Mouse (Mus musculus): ENCODE data around the gene 6030452D12Rik. TPM values are rescaled to one million over a fixed set of nuclear protein-coding genes. Genes with fewer than 3 reads are reported as not detected.

The 6030452D12Rik gene
- total and polyA plus RNA-seq, 2 experiments from 2014 or later, result not detected

- Histone ChIP-seq H3K9me3 (ENCODE audit: low read length) (no peaks in the 10 kb centered on the region), H3K27ac (ENCODE audit: low read depth, low read length) (no peak overlapping the region), H3K4me3 (ENCODE audit: low read depth, low read length) (no peak overlapping the region), H3K9ac (no peak overlapping the region), H3K4me2 (ENCODE audit: low read depth) (no peak overlapping the region), H3K4me1 (ENCODE audit: insufficient read depth) (no peaks in the 10 kb centered on the region), H3K36me3 (ENCODE audit: insufficient read depth) (no peaks in the 10 kb centered on the region), H3K27me3 (ENCODE audit: insufficient read depth, low read length) (no peaks in the 10 kb centered on the region)
- DNase-seq (no peak), ATAC-seq (no peak)
- WGBS, result 57% methylated on average over 7 of the region's 7 CpGs
- TF ChIP-seq CTCF (IDR thresholded peaks at IDR 0.05; ENCODE audit: low read depth), result no peak
Observed at GRCm38 (mm10) chr8:106469485-106469884, 30.8 kb upstream of the 6030452D12Rik start.

- Histone ChIP-seq H3K36me3 (ENCODE audit: insufficient read depth) (no peaks in the 10 kb centered on the region), H3K27me3 (ENCODE audit: insufficient read depth, low read length) (no peaks in the 10 kb centered on the region), H3K4me3 (ENCODE audit: low read depth, low read length) (no peak overlapping the region), H3K4me2 (ENCODE audit: low read depth) (no peak overlapping the region), H3K9me3 (ENCODE audit: low read length) (no peaks in the 10 kb centered on the region), H3K9ac (no peak overlapping the region), H3K4me1 (ENCODE audit: insufficient read depth) (no peaks in the 10 kb centered on the region), H3K27ac (ENCODE audit: low read depth, low read length) (no peak overlapping the region)
- no peak for TF ChIP-seq CTCF (IDR thresholded peaks at IDR 0.05; ENCODE audit: low read depth)
- WGBS, result 96% methylated on average over 5 of the region's 5 CpGs
- ATAC-seq (no peak), DNase-seq (no peak)
Observed at GRCm38 (mm10) chr8:106474001-106474400, 26.3 kb upstream of the 6030452D12Rik start.

GRCm38 (mm10) chr8:106504241-106504640 is 3.9 kb downstream of the 6030452D12Rik start:
- Histone ChIP-seq H3K27ac (ENCODE audit: low read depth, low read length) (no peak overlapping the region), H3K4me1 (ENCODE audit: insufficient read depth) (no peaks in the 10 kb centered on the region), H3K4me3 (ENCODE audit: low read depth, low read length) (no peak overlapping the region), H3K9ac (no peak overlapping the region), H3K36me3 (ENCODE audit: insufficient read depth) (no peaks in the 10 kb centered on the region), H3K4me2 (ENCODE audit: low read depth) (no peak overlapping the region), H3K27me3 (ENCODE audit: insufficient read depth, low read length) (peaks cover 18% of the 10 kb centered on the region), H3K9me3 (ENCODE audit: low read length) (no peaks in the 10 kb centered on the region)
- ATAC-seq (no peak), DNase-seq (no peak)
- 93% methylated on average over 7 of the region's 7 CpGs for WGBS
- no peak for TF ChIP-seq CTCF (IDR thresholded peaks at IDR 0.05; ENCODE audit: low read depth)

- Histone ChIP-seq H3K9ac (no peak overlapping the region), H3K27ac (ENCODE audit: low read depth, low read length) (no peak overlapping the region), H3K4me2 (ENCODE audit: low read depth) (no peak overlapping the region), H3K27me3 (ENCODE audit: insufficient read depth, low read length) (peaks cover 30% of the 10 kb centered on the region), H3K4me1 (ENCODE audit: insufficient read depth) (no peaks in the 10 kb centered on the region), H3K36me3 (ENCODE audit: insufficient read depth) (no peaks in the 10 kb centered on the region), H3K9me3 (ENCODE audit: low read length) (no peaks in the 10 kb centered on the region), H3K4me3 (ENCODE audit: low read depth, low read length) (no peak overlapping the region)
- DNase-seq (no peak), ATAC-seq (no peak)
- no peak for TF ChIP-seq CTCF (IDR thresholded peaks at IDR 0.05; ENCODE audit: low read depth)
- WGBS, result 53% methylated on average over 10 of the region's 10 CpGs
Observed at GRCm38 (mm10) chr8:106505328-106505965, 5.1 kb downstream of the 6030452D12Rik start.

GRCm38 (mm10) chr8:106506106-106506505 is 5.8 kb downstream of the 6030452D12Rik start:
- WGBS, result 91% methylated on average over 1 of the region's 1 CpGs
- Histone ChIP-seq H3K9me3 (ENCODE audit: low read length) (no peaks in the 10 kb centered on the region), H3K36me3 (ENCODE audit: insufficient read depth) (no peaks in the 10 kb centered on the region), H3K27ac (ENCODE audit: low read depth, low read length) (no peak overlapping the region), H3K4me1 (ENCODE audit: insufficient read depth) (0 out of 2 replicates have a peak, but pooled peaks cover 4% of the 10 kb centered on the region), H3K9ac (no peak overlapping the region), H3K4me2 (ENCODE audit: low read depth) (no peak overlapping the region), H3K4me3 (ENCODE audit: low read depth, low read length) (no peak overlapping the region), H3K27me3 (ENCODE audit: insufficient read depth, low read length) (peaks cover 36% of the 10 kb centered on the region)
- no peak for TF ChIP-seq CTCF (IDR thresholded peaks at IDR 0.05; ENCODE audit: low read depth)
- ATAC-seq (no peak), DNase-seq (no peak)

GRCm38 (mm10) chr8:106507761-106508331 is 7.5 kb downstream of the 6030452D12Rik start:
- Histone ChIP-seq H3K9me3 (ENCODE audit: low read length) (no peaks in the 10 kb centered on the region), H3K9ac (no peak overlapping the region), H3K4me1 (ENCODE audit: insufficient read depth) (peaks cover 10% of the 10 kb centered on the region; the same call in 1 of the 2 replicates), H3K4me2 (ENCODE audit: low read depth) (peak overlapping the region; percentile 50), H3K27me3 (ENCODE audit: insufficient read depth, low read length) (peaks cover 51% of the 10 kb centered on the region), H3K4me3 (ENCODE audit: low read depth, low read length) (peak overlapping the region; percentile 27), H3K27ac (ENCODE audit: low read depth, low read length) (no peak overlapping the region), H3K36me3 (ENCODE audit: insufficient read depth) (no peaks in the 10 kb centered on the region)
- WGBS, result 1% methylated on average over 30 of the region's 30 CpGs
- TF ChIP-seq CTCF (IDR thresholded peaks at IDR 0.05; ENCODE audit: low read depth), result no peak
- DNase-seq (peak; percentile 42), ATAC-seq (peak; percentile 51)

- Histone ChIP-seq H3K36me3 (ENCODE audit: insufficient read depth) (no peaks in the 10 kb centered on the region), H3K27me3 (ENCODE audit: insufficient read depth, low read length) (peaks cover 54% of the 10 kb centered on the region), H3K4me2 (ENCODE audit: low read depth) (peak overlapping the region; percentile 50; the same call in 1 of the 2 replicates), H3K4me3 (ENCODE audit: low read depth, low read length) (no peak overlapping the region), H3K4me1 (ENCODE audit: insufficient read depth) (peaks cover 10% of the 10 kb centered on the region; the same call in 1 of the 2 replicates), H3K9ac (no peak overlapping the region), H3K27ac (ENCODE audit: low read depth, low read length) (no peak overlapping the region), H3K9me3 (ENCODE audit: low read length) (no peaks in the 10 kb centered on the region)
- WGBS, result 20% methylated on average over 3 of the region's 3 CpGs
- no peak for TF ChIP-seq CTCF (IDR thresholded peaks at IDR 0.05; ENCODE audit: low read depth)
- ATAC-seq (no peak), DNase-seq (no peak)
Observed at GRCm38 (mm10) chr8:106508456-106508855, 8.1 kb downstream of the 6030452D12Rik start.
